Mouse (Mus musculus): ENCODE measurements around the gene Ldlrap1. TPM values are rescaled to one million over a fixed set of nuclear protein-coding genes. Genes with fewer than 3 reads are reported as not detected.

Ldlrap1 gene
- total RNA-seq, 2 experiments from 2014 or later = 4.6 to 4.8 TPM

DNA sequence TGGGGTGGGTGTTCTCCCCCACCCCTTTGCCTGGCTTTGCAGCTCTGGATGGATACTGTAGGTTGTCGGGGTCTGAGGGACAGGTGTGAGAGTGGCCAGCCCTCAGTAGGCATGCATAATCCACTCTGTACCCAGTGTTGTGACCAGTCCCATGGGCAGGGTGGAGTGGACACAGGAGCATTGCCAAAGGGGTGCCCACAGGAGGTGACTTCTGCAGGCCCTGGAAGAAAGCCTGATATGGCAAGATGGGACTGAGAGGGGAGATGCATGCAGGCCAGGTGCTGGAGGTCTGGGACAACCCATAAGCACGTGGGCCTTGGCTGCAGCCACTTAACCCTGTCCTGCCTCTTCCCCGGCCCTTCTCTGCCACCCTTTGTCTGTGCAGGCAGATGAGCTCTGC lies 47.5 kb downstream of the Ldlrap1 start:
- no peak for DNase-seq (ENCODE audit: low spot score in 2 of 2)

DNA sequence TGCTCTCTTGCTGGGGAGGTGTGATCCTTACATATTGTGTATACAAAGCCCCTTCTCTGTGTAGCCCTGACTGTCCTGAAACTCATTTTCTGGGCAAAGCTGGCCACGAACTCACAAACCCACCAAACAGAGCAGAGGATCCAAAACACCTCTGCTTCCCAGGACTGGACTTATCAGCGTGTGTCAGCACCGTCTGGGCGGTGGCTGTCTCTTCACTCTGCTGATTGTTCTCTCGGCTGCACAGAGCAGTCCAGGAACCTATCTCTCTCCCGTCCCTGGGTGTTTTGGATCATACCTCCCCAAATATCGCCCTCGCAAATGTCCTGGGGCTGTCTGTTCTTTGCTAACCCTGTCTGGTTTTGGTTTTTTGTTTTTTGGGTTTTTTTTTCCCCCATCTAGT lies 48.3 kb downstream of the Ldlrap1 start:
- no peak for DNase-seq (ENCODE audit: low spot score in 2 of 2)

DNA sequence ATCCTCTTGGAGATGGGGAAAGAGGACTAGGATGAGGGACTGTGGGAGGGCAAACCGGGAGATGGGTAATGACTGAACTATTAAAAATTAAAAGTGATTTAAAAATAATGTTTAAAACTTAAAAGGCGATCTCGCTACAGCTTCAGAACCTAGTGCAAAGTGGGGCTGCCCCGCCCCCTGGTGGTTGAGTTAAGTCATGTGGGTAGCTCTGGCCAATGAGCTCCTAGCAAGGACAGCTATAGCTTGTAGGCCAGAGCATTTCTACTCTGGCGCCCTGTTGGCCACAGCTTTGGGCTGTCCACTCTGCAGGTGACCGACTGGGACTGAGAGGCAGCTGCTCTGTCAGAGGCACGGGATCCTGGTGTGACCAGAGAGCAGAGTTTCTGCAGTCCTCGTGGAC lies 53.9 kb downstream of the Ldlrap1 start:
- peak; percentile 65 to 78 for DNase-seq (ENCODE audit: low spot score in 2 of 2)

DNA sequence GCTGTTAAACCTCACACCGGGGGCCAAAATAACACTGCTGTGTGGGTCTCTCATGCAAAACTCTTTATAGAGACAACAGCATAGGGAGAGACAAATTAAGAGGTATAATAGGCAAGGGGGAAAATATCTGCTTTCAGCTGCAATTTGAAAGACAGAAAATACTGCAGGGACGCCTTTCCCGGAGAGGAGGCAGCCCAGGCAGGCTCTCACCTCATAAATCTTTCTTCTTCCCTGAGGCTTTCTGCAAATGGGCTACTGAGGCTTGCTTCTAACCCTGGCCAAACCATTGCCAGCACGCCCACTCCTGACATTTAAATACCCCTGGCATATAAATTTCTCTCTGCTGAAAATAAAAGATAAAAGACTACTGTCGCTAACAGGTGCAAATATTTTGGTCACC lies 62.5 kb downstream of the Ldlrap1 start:
- no peak for DNase-seq (ENCODE audit: low spot score in 2 of 2)

DNA sequence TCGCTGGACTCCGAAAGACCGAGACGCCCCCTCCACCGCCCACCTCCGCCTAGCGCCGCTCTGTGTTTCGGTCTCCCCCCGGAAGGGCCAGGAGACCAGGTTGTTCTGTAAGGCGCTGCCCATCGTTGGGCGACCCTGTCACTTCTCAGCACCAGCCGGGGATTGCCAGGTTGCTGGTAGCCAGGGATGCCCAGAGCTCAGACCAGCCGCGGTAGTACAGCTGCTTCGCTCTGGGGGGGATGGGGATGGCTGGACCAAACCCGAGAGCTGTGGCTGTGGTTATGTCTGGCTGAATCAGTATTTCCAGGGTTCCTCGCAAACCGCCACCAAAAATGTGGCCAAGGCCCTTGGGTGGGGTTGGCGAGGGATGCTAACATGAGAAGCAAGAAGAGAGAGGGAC lies 63.2 kb downstream of the Ldlrap1 start:
- DNase-seq (ENCODE audit: low spot score in 2 of 2) = peak in 1 of 2 experiments; percentile 40

DNA sequence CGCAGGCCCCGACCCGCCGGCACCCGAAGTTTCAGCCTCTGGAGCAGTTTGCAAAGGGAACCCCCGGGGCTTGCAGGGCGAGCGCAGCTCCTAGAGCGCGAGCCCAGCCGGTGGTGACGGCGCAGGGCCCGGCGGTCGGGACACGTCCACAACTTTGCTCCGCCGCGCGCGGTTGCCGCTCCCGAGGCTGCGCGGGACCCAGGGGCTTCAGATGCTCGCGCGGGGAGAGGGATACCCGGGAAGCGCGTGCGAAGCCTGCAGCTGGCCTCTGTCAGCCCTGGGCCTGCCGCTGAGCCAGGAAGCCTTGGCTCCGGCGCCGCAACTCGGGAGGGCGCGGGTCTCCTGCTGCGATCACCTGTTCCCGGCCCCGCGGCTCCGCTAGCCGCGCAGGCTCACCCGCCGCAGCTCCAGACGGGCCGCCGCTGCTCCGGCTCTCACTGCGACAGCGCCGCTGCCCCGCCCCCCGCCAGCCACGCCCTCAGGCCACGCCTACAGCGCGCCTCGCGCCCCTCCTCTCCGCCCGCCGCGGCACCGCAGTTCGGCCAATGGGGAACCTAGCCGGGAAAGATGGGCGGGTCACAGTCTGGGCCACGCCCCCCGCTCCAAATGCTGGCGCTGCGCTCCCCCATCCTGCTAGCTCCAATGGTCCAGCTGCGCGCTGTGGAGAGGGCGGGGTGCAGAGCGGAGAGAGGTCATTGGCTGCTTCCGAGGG lies 63.8 kb downstream of the Ldlrap1 start, which contains the start of gene Man1c1:
Gene Man1c1 (minus strand): TSS at position 456 of the 712 bp plus-strand sequence.
- DNase-seq (ENCODE audit: low spot score in 2 of 2) = peak; percentile 97 to 98

DNA sequence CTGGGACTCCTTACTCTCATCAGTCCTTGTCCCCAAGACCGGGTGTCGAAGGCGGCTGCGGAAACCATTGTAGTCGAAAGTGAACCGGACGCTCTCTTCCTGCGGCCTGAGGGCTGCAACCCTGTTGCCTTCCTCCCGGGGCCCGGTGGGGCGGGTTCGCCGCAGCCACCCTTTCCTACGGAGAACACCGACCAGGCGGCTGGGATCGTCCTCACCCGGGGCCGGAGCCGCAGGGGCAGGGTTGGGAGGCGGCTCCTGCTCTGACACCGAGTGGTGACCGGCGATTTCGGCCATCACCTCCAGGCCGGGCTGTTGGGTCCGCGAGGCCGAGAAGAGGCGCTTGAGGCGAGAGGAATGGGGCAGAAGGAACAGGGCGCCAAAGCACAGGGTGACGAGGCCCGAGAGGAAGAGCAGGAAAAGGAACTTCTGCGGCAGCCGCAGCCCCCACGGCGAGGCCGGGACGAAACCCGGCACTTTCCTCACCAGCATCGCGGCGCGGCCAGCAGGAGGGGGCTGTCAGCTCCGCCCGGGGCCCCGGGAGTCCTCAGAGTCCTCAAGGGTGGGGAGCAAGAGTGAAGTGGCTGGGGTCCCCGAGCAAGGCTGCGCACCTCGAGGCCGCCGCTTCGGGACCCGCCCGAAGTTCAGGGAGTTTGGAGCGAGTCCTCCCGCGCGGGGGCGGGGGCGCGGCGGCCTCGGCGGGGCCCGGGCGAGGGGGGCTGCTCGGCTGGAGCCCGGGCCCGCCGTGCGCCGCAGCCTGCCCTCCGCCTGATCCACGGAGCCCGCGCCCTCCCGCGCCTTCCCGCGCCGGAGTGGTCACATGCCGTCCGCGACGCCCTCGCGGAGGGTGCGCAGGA lies 64.6 kb downstream of the Ldlrap1 start:
- DNase-seq (ENCODE audit: low spot score in 2 of 2) = no peak

DNA sequence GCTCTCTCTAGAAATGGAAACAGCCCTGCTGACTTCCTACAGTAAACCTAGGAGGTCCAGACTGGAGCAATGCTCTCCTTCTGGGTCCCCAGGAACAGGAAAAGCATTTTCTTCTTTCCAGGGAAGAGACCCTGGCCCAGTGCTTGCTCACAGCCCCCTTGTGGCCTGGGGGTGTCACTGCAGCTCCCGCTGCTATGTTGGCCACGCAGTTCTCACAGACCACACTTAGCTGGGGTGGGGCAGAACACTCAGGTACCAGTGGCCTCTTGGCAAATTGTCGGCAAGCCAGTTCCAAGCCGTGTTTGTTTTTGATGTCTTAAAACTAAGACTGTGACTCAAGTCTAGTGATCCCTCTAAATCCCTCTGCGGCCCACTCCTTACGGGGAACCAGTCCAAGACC lies 65.9 kb downstream of the Ldlrap1 start:
- DNase-seq (ENCODE audit: low spot score in 2 of 2) = peak; percentile 69 to 79

DNA sequence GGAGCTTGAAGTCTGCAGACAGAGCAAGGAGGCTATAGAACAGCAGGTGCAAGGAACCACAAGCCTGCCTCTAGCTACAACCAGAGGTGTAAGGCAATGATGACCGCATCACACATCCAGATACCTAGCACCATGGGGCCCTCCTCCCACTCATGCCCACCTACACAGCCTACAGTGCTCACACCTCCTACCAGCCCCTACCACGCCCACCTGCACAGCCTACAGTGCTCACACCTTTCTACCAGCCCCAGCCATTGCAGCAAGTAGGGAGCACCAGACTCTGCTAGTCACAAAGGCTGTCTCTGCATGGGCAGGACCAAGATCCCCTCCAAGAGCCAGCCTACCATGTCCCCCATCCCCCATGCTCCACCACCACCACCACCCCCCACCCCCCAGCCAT lies 66.9 kb downstream of the Ldlrap1 start:
- DNase-seq (ENCODE audit: low spot score in 2 of 2) = no peak

DNA sequence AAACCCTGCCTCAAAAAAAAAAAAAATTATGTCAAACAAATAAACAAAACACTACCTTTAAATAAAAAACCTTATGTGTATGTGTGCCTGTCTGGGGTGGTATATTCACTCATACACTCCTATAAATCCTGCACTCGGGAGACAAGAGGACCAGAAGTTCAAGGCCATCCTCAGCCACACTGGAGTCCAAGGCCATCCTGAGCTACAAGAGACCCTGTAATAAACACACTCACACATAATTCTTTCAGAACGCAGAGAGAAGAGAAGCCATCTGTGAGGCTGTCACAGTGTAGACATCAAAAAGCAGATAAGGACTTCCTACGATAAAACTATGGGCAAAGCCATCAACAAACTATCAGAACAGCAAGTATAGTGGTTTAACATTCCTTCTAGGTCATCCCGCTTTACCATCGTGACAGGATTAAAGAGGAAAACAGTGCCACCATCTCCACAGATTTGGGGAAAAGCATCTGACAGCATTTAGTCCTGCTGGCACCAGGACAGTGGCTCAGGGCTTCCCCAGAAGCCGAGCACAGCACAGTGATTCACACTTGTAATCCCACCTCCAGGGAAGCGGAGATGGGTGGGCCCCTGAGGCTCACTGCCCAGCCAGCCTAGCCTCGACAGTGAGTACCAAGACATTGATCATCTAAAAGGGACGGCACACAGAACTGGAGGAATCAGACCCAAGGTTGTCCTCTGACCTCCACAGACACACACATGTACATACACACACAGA lies 74.5 kb downstream of the Ldlrap1 start:
- DNase-seq (ENCODE audit: low spot score in 2 of 2) = no peak

DNA sequence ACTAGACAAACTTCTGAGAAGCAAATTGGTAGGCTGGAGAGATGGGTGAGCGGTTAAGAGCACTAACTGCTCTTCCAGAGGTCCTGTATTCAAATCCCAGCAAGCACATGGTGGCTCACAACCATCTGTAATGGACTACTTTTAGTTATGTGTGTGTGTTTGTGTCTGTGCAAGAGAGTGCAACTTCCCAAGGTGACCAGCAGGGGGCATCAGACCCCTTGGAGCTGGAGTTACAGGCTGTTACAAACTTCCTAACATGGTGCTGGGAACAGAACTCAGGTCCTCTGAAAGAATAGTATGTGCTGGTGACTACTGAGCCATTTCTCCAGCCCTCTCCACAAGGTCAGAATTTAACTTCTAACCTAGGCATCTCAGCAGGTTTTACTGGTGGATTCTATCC lies 75.4 kb downstream of the Ldlrap1 start:
- no peak for DNase-seq (ENCODE audit: low spot score in 2 of 2)

Other genes with a start within 250 kb of the Ldlrap1 start
- 10 to 100 TPM; 73.0 to 77.8 TPM for gene Mtfr1l, start 232.6 kb downstream of the Ldlrap1 start, total RNA-seq (2021)
- gene Selenon, start 215.9 kb downstream of the Ldlrap1 start, total RNA-seq (2021) = 10 to 100 TPM; 16.6 to 18.0 TPM
- 10 to 100 TPM; 18.9 to 19.8 TPM for gene Man1c1, start 63.7 kb downstream of the Ldlrap1 start, total RNA-seq (2021)
- 10 to 100 TPM; 43.8 TPM for gene Maco1, start 85.3 kb upstream of the Ldlrap1 start, total RNA-seq (2021)
- gene Rhd, start 96.5 kb upstream of the Ldlrap1 start, total RNA-seq (2021) = not detected
- gene Tmem50a, start 147.0 kb upstream of the Ldlrap1 start, total RNA-seq (2021) = 100 to 1,000 TPM; 112 TPM
- 100 to 1,000 TPM; 241 to 268 TPM for gene Rsrp1, start 155.6 kb upstream of the Ldlrap1 start, total RNA-seq (2021)
- 10 to 100 TPM; 42.6 to 43.8 TPM for gene Syf2, start 162.9 kb upstream of the Ldlrap1 start, total RNA-seq (2021)